Mouse (Mus musculus) neural tube, embryonic 13.5 days (tissue): Measurements from ENCODE around the gene Psmb5. TPM values are rescaled to one million over a fixed set of nuclear protein-coding genes. Genes with fewer than 3 reads are reported as not detected.

Experiments
- ATAC-seq: fragments of 200-750 bp; cut with Nextera tagmentation; 2 replicates; pipeline ENCODE4 v1.8.0; 2017; ENCODE audit warnings: low read depth, mild to moderate bottlenecking, moderate TSS enrichment, moderate library complexity
- H3K27ac ChIP-seq: fragments of 300-500 bp; sonication (generic); replicated peaks from 2 replicates; pipeline ENCODE4 v1.5.1; 2015; ENCODE audit warnings: moderate library complexity, mild to moderate bottlenecking, inconsistent platforms
- H3K27me3 ChIP-seq: fragments of 300-500 bp; sonication (generic); 2 replicates; pipeline ENCODE4 v1.6.1; 2015; ENCODE audit warnings: mild to moderate bottlenecking, inconsistent platforms
- H3K36me3 ChIP-seq: fragments of 300-500 bp; sonication (generic); 2 replicates; pipeline ENCODE4 v1.6.1; 2015; ENCODE audit warnings: mild to moderate bottlenecking, inconsistent platforms
- H3K4me1 ChIP-seq: fragments of 300-500 bp; sonication (generic); replicated peaks from 2 replicates; pipeline ENCODE4 v1.6.1; 2015; ENCODE audit warnings: inconsistent platforms
- H3K4me2 ChIP-seq: fragments of 300-500 bp; sonication (generic); 2 replicates; pipeline ENCODE4 v1.6.1; 2015; ENCODE audit warnings: inconsistent platforms, mild to moderate bottlenecking, moderate library complexity
- H3K4me3 ChIP-seq: fragments of 300-500 bp; sonication (generic); 2 replicates; pipeline ENCODE4 v1.5.1; 2015; ENCODE audit warnings: mild to moderate bottlenecking, inconsistent platforms
- H3K9ac ChIP-seq: fragments of 300-500 bp; sonication (generic); 2 replicates; pipeline ENCODE4 v1.6.1; 2015; ENCODE audit warnings: moderate library complexity, mild to moderate bottlenecking, inconsistent platforms
- H3K9me3 ChIP-seq: fragments of 300-500 bp; sonication (generic); 2 replicates; pipeline ENCODE4 v1.6.1; 2016; ENCODE audit warnings: inconsistent platforms
- WGBS: fragments of 180-500 bp; shearing (Covaris S2); methylation state at CpG from one replicate; pipeline ENCODE4 v1.1.7; 2015; 5-methylcytosine and 5-hydroxymethylcytosine counted together
- polyA plus RNA-seq: library from polyadenylated mRNA; unstranded; fragments of >200 nt; fragmentation: Nextera tagmentation; extraction: Ambion mirVana; gene quantifications from 2 replicates; pipeline ENCODE4 v1.2.1, GENCODE M21; 2015

Psmb5 gene
- polyA plus RNA-seq, 1 experiment from 2014 or later: 466 TPM

- H3K4me1 ChIP-seq: peaks cover 24% of the 10 kb centered on the region
- H3K9ac ChIP-seq: no peak overlapping the region
- H3K4me2 ChIP-seq: peak overlapping the region; percentile 61
- peaks cover 9% of the 10 kb centered on the region; the same call in 1 of the 2 replicates for H3K36me3 ChIP-seq
- peak overlapping the region; percentile 97 for H3K27ac ChIP-seq
- no peaks in the 10 kb centered on the region for H3K9me3 ChIP-seq
- WGBS: 90% methylated on average over 8 of the region's 8 CpGs
- H3K4me3 ChIP-seq: peak overlapping the region; percentile 64
- ATAC-seq: no peak
- H3K27me3 ChIP-seq: no peaks in the 10 kb centered on the region
These were observed 14.1 kb downstream of the Psmb5 start for GRCm38 (mm10) chr14:54603686-54604085.

- peak; percentile 99 for ATAC-seq
- H3K4me2 ChIP-seq: peak overlapping the region; percentile 61
- H3K4me3 ChIP-seq: peak overlapping the region; percentile 64
- peaks cover 24% of the 10 kb centered on the region for H3K4me1 ChIP-seq
- H3K9me3 ChIP-seq: no peaks in the 10 kb centered on the region
- WGBS: under 1% methylated on average over 46 of the region's 46 CpGs
- peaks cover 9% of the 10 kb centered on the region; the same call in 1 of the 2 replicates for H3K36me3 ChIP-seq
- H3K27ac ChIP-seq: peak overlapping the region; percentile 97
- no peaks in the 10 kb centered on the region for H3K27me3 ChIP-seq
- H3K9ac ChIP-seq: peak overlapping the region; percentile 81
These were observed 14.7 kb downstream of the Psmb5 start for GRCm38 (mm10) chr14:54603038-54603654.

- Histone ChIP-seq H3K4me1 (peaks cover 24% of the 10 kb centered on the region), H3K9me3 (no peaks in the 10 kb centered on the region), H3K4me3 (peak overlapping the region; percentile 64), H3K4me2 (peak overlapping the region; percentile 61), H3K36me3 (peaks cover 9% of the 10 kb centered on the region; the same call in 1 of the 2 replicates), H3K27ac (peak overlapping the region; percentile 97), H3K9ac (peak overlapping the region; percentile 81), H3K27me3 (no peaks in the 10 kb centered on the region)
- WGBS: 28% methylated on average over 4 of the region's 4 CpGs
- ATAC-seq: peak; percentile 45
These were observed 15.2 kb downstream of the Psmb5 start for GRCm38 (mm10) chr14:54602613-54603012.

- Histone ChIP-seq H3K27me3 (no peaks in the 10 kb centered on the region), H3K9me3 (no peaks in the 10 kb centered on the region), H3K9ac (no peak overlapping the region), H3K27ac (no peak overlapping the region), H3K4me2 (no peak overlapping the region), H3K36me3 (peaks cover 14% of the 10 kb centered on the region; the same call in 1 of the 2 replicates), H3K4me1 (peaks cover 24% of the 10 kb centered on the region), H3K4me3 (no peak overlapping the region)
- WGBS: 82% methylated on average over 2 of the region's 2 CpGs
- no peak for ATAC-seq
These were observed 16.2 kb downstream of the Psmb5 start for GRCm38 (mm10) chr14:54601601-54602000.

GRCm38 (mm10) chr14:54597084-54597483 is 20.7 kb downstream of the Psmb5 start:
- Histone ChIP-seq H3K9me3 (no peaks in the 10 kb centered on the region), H3K27ac (no peak overlapping the region), H3K4me2 (no peak overlapping the region), H3K4me3 (no peak overlapping the region), H3K9ac (no peak overlapping the region), H3K27me3 (no peaks in the 10 kb centered on the region), H3K4me1 (peaks cover 14% of the 10 kb centered on the region), H3K36me3 (peaks cover 31% of the 10 kb centered on the region)
- 78% methylated on average over 7 of the region's 7 CpGs for WGBS
- no peak for ATAC-seq

- no peak for ATAC-seq
- no peaks in the 10 kb centered on the region for H3K27me3 ChIP-seq
- 65% methylated on average over 28 of the region's 28 CpGs for WGBS
- H3K9me3 ChIP-seq: no peaks in the 10 kb centered on the region
- H3K27ac ChIP-seq: peak overlapping the region; percentile 28; the same call in 1 of the 2 replicates
- H3K4me3 ChIP-seq: no peak overlapping the region
- peaks cover 14% of the 10 kb centered on the region for H3K4me1 ChIP-seq
- peaks cover 38% of the 10 kb centered on the region for H3K36me3 ChIP-seq
- no peak overlapping the region for H3K9ac ChIP-seq
- H3K4me2 ChIP-seq: no peak overlapping the region
These were observed 23.0 kb downstream of the Psmb5 start for GRCm38 (mm10) chr14:54594631-54595414.

GRCm38 (mm10) chr14:54594055-54594454 is 23.8 kb downstream of the Psmb5 start:
- peaks cover 31% of the 10 kb centered on the region for H3K36me3 ChIP-seq
- no peak overlapping the region for H3K9ac ChIP-seq
- H3K9me3 ChIP-seq: no peaks in the 10 kb centered on the region
- H3K4me1 ChIP-seq: peaks cover 14% of the 10 kb centered on the region
- WGBS: 91% methylated on average over 3 of the region's 3 CpGs
- no peaks in the 10 kb centered on the region for H3K27me3 ChIP-seq
- no peak overlapping the region for H3K4me2 ChIP-seq
- H3K4me3 ChIP-seq: no peak overlapping the region
- ATAC-seq: no peak
- no peak overlapping the region for H3K27ac ChIP-seq

GRCm38 (mm10) chr14:54592319-54592934 is 25.4 kb downstream of the Psmb5 start:
- WGBS: 40% methylated on average over 10 of the region's 10 CpGs
- peak overlapping the region; percentile 81 for H3K27ac ChIP-seq

GRCm38 (mm10) chr14:54591056-54591455 is 26.8 kb downstream of the Psmb5 start:
- H3K4me1 ChIP-seq: peaks cover 14% of the 10 kb centered on the region
- ATAC-seq: no peak
- H3K27ac ChIP-seq: no peak overlapping the region
- H3K9me3 ChIP-seq: no peaks in the 10 kb centered on the region
- WGBS: 92% methylated on average over 16 of the region's 16 CpGs
- H3K9ac ChIP-seq: no peak overlapping the region
- no peak overlapping the region for H3K4me3 ChIP-seq
- H3K27me3 ChIP-seq: no peaks in the 10 kb centered on the region
- H3K4me2 ChIP-seq: no peak overlapping the region
- peaks cover 24% of the 10 kb centered on the region for H3K36me3 ChIP-seq

More at GRCm38 (mm10) chr14:54592319-54592934, 25.4 kb downstream of the Psmb5 start:
- Histone ChIP-seq H3K36me3 (peaks cover 28% of the 10 kb centered on the region), H3K4me1 (peaks cover 14% of the 10 kb centered on the region), H3K27me3 (no peaks in the 10 kb centered on the region), H3K4me2 (0 out of 2 replicates have a peak overlapping the region, but pooled peaks have one; percentile 21), H3K9me3 (no peaks in the 10 kb centered on the region), H3K4me3 (no peak overlapping the region), H3K9ac (peak overlapping the region; percentile 52)
- ATAC-seq: 0 out of 2 replicates have a peak, but pooled peaks have one; percentile 21

GRCm38 (mm10) chr14:54583681-54584338 is 34.0 kb downstream of the Psmb5 start:
- ATAC-seq: no peak
- Histone ChIP-seq H3K9me3 (no peaks in the 10 kb centered on the region), H3K4me1 (no peaks in the 10 kb centered on the region), H3K27me3 (no peaks in the 10 kb centered on the region), H3K4me3 (no peak overlapping the region), H3K9ac (no peak overlapping the region), H3K36me3 (peaks cover 29% of the 10 kb centered on the region), H3K4me2 (no peak overlapping the region), H3K27ac (no peak overlapping the region)
- WGBS: 48% methylated on average over 7 of the region's 7 CpGs

GRCm38 (mm10) chr14:54582536-54582935 is 35.3 kb downstream of the Psmb5 start:
- ATAC-seq: no peak
- H3K9me3 ChIP-seq: no peaks in the 10 kb centered on the region
- H3K27ac ChIP-seq: no peak overlapping the region
- H3K4me3 ChIP-seq: no peak overlapping the region
- 93% methylated on average over 9 of the region's 9 CpGs for WGBS
- peaks cover 29% of the 10 kb centered on the region for H3K36me3 ChIP-seq
- no peak overlapping the region for H3K9ac ChIP-seq
- H3K27me3 ChIP-seq: no peaks in the 10 kb centered on the region; the same call in 1 of the 2 replicates
- no peak overlapping the region for H3K4me2 ChIP-seq
- H3K4me1 ChIP-seq: peaks cover 9% of the 10 kb centered on the region
